Mouse (Mus musculus): ENCODE results near the gene Evc.

DNA sequence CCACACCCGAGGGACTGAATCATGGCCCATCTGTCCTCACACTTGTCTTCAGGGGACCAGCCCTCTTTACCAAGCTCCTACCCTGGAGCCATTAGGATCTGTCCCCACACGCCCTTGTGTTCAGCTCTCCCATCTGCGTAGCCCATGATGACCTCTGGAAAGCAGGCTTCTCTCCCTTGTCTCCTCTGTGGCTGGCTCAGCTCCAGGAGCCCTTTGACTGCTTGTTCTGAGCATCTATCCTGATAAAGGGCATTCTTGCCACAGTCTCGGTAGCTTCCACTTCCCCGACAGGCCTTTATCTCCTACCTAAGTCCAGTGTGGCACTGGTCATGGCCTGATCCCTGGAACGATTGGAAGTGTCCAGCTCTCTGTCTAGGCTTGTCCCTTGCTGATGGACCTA is 10.0 kb downstream of the Evc start:
- TF ChIP-seq CTCF (IDR thresholded peaks at IDR 0.05; ENCODE audit: borderline replicate concordance, control insufficient read depth, extremely low read depth, insufficient read depth, low read length, poor library complexity) (no peak), POLR2A (IDR thresholded peaks at IDR 0.05; ENCODE audit: control insufficient read depth, extremely low read depth, insufficient read depth, low read length, poor library complexity) (no peak)
